Mouse (Mus musculus) layer of hippocampus, adult 9-11 months (tissue): ENCODE results near the gene Fut4.

Experiments used
- DNase-seq: peaks from one replicate; pipeline ENCODE4 v3.0.0; 2022

Fut4 gene

GRCm38 (mm10) chr9:14752001-14752522, at the start of gene Fut4:
Fut4 (minus strand) TSS chr9:14752393.
- no peak for DNase-seq

- DNase-seq = no peak
These were observed 35.2 kb upstream of the Fut4 start for GRCm38 (mm10) chr9:14787356-14787755.

DNA sequence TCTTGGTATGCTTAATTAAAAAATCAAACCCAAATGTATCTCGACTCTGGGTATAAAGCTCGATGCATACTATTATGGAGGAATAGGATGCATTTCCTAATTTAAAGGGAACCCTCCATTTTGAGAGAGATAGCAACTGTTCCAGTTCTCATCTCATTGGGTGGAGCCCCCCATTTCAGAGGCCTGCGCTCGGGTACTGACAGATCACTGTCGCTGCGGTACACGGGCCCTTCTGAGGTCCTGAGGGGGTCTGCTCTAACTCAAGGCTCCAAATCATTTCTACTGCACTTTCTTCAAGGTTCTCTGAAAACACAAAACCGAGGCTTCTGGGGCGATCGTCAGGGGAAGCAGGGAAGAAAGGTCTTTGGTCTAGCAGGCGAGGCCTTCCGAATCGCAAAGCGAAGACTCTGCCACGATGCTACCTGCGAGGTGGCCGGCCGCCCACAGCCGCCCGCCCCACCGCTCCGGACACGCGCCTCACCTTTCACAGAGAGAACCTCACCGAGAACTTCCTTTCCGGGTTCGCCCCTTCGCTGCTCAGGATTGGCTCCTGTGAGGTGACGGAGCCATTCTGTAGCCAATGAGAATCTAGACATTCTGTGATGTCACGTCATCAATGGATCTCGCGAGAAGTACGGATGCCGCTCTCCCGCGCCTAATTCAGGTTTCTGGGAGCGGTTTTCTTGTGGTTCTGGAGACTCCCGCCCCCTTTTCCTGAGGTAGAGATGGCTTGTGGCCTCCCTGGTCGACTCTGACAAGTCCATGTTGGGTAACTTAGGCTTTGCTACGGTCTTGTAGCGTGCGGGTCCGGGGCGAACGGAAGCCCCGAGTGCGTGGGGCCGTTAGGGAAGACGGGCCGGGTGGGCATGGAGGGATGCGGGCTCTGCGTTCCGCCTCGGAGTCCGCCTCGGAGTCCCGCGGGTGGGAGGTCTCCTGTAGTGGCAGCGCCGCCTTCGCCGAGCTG, 32.1 kb upstream of the Fut4 start, which contains the start of the genes Mre11a and Ankrd49:
Mre11a (plus strand) TSS at position 616 of the 964 bp plus-strand sequence.
Ankrd49 (minus strand) TSS at position 818 of the 964 bp plus-strand sequence.
- DNase-seq = peak; percentile 94

GRCm38 (mm10) chr9:14778341-14778740, 26.1 kb upstream of the Fut4 start:
- no peak for DNase-seq

DNA sequence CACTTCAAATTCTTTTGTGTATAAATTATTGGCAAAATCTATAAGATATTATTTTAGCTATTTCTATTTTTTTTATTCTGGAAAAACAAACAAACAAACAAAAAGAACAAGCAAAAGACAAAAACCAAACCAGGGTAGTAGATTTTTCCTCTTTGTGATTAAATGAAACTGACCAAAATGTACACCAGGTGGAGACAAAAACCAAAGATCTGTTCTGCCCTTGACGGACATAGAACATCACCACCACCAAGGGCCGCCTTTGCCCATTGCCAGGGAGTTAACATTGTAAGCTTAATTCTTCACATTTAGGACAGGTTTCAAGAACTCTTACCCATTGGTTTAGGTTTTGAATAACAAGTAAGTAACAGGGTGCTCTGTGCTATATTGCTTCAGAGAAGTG, 21.6 kb upstream of the Fut4 start:
- DNase-seq = no peak

GRCm38 (mm10) chr9:14772074-14772473, 19.9 kb upstream of the Fut4 start:
- DNase-seq = no peak

- DNase-seq = no peak
These were observed 18.7 kb upstream of the Fut4 start, which contains the start of gene 1700012B09Rik for GRCm38 (mm10) chr9:14770803-14771471. 1700012B09Rik (minus strand) TSS chr9:14771030.

GRCm38 (mm10) chr9:14769811-14770210, 17.6 kb upstream of the Fut4 start:
- no peak for DNase-seq

- DNase-seq = no peak
These were observed 12.6 kb upstream of the Fut4 start for GRCm38 (mm10) chr9:14764765-14765164.

DNA sequence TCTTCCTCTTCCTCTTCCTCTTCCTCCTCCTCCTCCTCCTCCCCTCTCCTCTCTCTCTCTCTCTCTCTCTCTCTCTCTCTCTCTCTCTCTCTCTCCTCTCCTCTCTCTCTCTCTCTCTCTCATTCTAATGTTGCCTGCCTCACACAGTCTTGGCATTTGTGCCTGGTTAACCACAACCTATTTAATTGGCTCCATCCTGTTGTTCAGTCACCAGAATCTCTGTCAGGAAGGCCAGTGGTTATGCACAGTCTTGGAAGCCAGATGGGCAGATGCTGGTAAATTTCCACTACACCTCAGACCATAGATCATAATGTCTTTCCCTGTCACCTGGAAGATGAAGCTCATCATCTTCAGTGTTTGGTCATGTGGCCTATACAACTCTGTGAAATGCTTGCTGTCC, 7.1 kb upstream of the Fut4 start:
- DNase-seq = no peak

DNA sequence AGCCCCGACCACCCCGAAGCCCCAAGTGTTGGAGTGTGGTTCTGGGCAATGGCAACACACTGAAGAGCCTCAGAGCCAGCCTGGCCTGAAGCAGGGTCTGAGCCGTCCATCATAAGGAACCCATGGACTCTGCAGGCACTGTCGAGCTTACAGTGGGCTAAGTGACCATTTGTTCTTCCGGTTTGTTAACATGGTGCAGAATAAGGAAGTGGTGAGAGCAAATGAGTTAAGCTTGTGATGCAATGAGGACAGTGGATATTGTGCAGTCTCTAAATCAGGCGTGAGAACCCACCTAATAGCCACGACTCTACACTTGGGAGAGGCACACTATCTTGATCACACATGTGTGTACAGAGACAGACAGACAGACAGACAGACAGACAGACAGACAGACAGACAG, 6.4 kb upstream of the Fut4 start:
- DNase-seq = no peak

GRCm38 (mm10) chr9:14754469-14754868, 2.3 kb upstream of the Fut4 start:
- no peak for DNase-seq

- DNase-seq = no peak
These were observed 1.8 kb upstream of the Fut4 start for GRCm38 (mm10) chr9:14753947-14754346.

DNA sequence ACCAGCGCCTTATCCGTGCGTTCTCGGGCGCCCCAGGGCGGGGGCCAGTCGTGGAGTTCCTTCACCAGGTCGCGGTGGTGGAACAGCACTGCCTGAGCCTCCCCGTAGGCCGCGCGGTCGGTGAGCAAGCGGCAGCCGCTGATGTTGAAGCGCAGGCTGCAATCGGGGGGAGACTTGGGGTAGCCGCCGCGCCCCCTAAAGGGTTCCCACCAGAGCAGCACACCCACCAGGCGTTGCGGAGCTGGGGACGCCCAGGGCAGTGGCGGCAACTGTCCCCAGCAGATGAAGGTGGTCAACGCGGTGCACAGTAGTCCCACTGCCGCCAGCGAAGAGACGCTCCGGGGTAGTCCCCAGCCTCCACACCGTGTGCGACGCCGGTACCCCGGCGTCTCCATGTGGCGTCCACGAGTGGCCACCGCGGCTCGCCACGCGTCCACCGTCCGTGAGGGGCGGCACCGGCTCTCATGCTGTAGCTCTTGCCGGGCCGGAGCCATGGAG, 641 bp downstream of the Fut4 start:
- DNase-seq = no peak

- no peak for DNase-seq
These were observed 1.2 kb downstream of the Fut4 start for GRCm38 (mm10) chr9:14750901-14751502.

DNA sequence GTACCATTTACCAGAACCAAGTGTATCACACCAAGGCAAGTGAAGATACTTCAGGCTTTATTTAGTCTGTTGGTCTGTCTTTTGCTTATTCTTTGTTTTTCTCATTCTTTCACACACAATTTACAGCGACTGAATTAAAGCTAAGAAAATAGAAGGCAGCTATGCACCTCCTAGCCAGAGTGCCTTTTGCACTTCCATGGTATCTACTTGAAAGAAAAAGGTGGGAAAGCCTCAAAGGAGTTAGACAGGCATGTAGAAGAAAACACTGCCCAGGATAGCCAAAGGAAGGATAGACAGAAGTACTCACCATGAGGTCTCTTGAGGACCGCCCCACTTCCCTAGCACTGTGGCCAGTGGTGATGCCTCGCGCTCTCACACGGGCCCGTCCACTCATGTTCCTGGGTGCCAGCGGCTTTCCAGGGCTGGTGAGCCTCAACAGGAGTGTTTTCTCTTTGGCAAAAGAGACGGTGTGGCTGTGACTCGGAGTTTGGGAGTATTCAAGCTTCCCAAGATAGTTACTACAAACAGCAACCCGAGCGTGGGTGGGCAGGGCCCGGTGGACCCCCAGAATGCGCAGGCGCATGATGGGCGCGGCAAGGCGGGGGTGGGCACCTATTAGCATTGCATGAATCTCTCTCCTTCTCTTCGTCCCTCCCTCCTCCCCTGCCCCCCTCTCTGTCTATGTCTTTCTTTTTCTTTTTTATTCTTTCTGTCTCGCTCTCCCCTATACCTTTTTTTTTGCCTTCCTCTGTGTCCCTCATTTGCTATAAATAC, 11.9 kb downstream of the Fut4 start, which contains the start of gene Piwil4:
Piwil4 (minus strand) TSS at position 583 of the 774 bp plus-strand sequence.
- no peak for DNase-seq

- no peak for DNase-seq
These were observed 12.6 kb downstream of the Fut4 start for GRCm38 (mm10) chr9:14739498-14740150.

DNA sequence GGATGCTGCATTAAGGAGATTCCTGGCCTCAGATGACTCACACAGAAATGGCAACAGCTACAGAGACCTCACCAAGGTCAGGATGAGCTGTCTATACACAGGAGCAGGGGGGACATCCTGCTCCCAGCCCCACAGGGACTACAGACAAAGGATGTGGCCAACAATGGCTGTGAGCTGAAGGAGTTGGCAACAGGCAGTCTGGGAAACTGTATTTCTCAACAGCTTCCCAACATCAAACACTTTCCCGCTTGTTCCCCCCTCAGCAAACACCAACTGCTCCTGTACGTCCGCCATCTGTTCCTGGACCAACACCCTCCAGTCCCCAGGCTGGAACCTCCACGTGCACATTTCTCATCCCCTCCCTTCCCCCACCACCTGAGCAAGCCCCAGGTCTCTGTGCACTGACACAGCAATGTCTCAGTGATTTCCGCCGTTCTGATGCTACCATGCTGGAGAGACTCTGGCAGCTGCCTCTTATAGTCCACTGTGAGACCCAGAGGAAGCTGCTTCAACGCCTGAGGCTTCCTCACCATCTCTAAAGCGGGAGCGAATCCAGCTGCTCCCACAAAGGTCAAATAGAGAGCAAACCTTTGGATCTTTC, 21.2 kb downstream of the Fut4 start:
- no peak for DNase-seq

GRCm38 (mm10) chr9:14728365-14728764, 23.8 kb downstream of the Fut4 start:
- no peak for DNase-seq

DNA sequence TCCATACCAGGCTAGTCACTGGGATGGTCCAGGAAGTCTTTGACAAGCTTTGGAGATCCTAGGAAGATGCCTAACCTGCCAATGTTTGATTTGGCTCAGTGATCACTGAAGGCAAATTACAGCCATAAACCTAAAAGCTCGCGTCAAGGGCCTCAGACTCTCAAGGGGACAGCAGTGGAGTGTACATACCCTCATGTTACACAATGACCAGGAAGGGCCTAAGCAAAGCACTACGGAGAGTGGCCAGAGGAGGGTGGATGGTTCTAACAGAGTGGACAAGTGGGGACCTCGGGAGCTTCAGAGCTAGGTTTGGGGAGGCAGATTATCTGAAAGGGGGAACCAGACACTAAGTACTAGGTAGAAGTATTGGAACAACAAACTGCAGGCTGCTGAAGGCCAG, 25.6 kb downstream of the Fut4 start:
- DNase-seq = no peak

- DNase-seq = no peak
These were observed 26.2 kb downstream of the Fut4 start for GRCm38 (mm10) chr9:14726005-14726404.
